Mouse (Mus musculus) E14TG2a.4 (cell line): ENCODE data around the gene Dhps.

Experiments used
- CTCF ChIP-seq: conservative IDR thresholded peaks from 2 replicates; pipeline ENCODE4 v1.5.1; 2014; ENCODE audit warnings: low read length
- NANOG ChIP-seq: IDR thresholded peaks from 2 replicates; pipeline ENCODE4 v1.6.1; 2014; ENCODE audit warnings: borderline replicate concordance, low read length, mixed read lengths

GRCm38 (mm10) chr8:85033867-85034266 is 37.7 kb upstream of the Dhps start:
- TF ChIP-seq CTCF = no peak
- no peak for TF ChIP-seq NANOG
